Mouse (Mus musculus): Measurements from ENCODE around the gene Bcdin3d.

- TF ChIP-seq HCFC1 (IDR thresholded peaks at IDR 0.05; ENCODE audit: borderline replicate concordance, insufficient read depth, low read length) (no peak), ZC3H11A (IDR thresholded peaks at IDR 0.05; ENCODE audit: borderline replicate concordance, low read depth, low read length) (no peak), ZNF384 (IDR thresholded peaks at IDR 0.05; ENCODE audit: low read depth, low read length) (no peak), CHD2 (IDR thresholded peaks at IDR 0.05; ENCODE audit: low read depth, low read length) (no peak)
These were observed 4.8 kb downstream of the Bcdin3d start for GRCm38 (mm10) chr15:99469736-99470135.
